Mouse (Mus musculus): ENCODE measurements around the gene Mrpl20. TPM values are rescaled to one million over a fixed set of nuclear protein-coding genes. Genes with fewer than 3 reads are reported as not detected.

Gene Mrpl20
- total RNA-seq, 2 experiments from 2014 or later: 143 to 148 TPM

DNA sequence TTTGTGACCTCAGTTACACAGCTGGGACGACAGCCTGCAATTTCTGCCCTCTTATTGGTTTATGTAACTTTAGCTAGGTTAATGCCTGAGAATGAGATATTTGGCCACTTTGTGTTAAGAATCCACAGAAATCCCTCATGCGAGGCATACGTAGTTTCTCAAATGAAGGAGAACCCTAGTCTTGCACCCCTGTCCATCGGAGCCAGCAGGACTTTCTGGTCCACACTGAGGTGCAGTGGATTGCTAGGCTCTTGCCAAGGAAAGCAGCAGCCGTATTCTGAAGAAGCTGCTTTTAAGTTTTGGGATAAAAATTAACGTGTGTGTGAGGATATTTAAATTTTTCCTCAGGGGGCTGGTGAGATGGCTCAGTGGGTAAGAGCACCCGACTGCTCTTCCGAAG is 27.9 kb downstream of the Mrpl20 start:
- no peak for DNase-seq (ENCODE audit: low spot score in 2 of 2)

DNA sequence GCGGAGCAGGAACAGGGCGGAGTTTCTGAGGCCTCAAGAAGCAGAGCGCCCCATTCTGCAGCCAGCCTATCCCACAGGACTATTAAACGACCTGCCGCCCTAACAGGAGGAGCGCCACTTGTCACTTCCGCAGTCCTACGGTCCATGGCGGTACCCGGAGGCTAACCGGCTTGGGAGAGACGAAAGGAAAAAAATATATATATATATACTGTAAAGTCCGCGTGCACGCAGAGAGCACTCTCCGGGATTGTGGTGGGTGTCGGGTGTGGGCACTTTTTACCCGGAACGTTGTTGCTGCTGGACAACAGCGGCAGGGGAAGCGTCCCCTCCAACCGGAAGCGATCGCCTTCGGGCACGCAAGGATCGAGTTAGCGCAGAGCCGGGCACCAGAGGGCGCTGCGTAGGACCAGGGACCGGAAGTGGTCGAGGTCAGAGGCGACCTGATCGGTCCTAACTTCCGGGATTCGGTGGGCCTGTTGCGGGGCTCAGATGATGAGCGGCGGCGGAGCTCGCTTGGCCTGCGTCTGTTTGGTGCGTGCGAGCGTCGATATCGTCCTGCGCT is 28.6 kb downstream of the Mrpl20 start, which contains the start of gene Aurkaip1:
TSS of gene Aurkaip1 (plus strand) at position 68 of the 562 bp plus-strand sequence.
- peak; percentile 90 to 97 for DNase-seq (ENCODE audit: low spot score in 2 of 2)

DNA sequence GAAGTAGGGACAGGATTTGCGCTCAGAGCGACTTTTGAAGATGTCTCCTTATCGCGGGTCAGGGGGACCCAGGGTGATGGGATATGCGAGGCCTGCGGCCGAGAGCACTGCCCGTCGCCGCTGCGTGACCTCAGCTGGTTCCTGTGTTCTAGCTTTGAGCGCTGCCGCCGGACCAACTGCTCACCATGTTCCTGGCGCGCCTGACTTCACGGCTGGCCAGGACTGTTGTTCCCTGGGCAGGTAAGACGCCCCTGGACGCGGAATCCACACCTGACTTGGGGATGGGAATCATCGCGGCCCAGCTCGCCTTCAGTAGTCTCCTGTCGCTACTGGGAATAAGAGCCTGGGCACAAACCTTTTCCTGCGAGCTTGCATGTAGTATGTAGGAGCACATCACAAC is 29.2 kb downstream of the Mrpl20 start:
- DNase-seq (ENCODE audit: low spot score in 2 of 2): no peak

DNA sequence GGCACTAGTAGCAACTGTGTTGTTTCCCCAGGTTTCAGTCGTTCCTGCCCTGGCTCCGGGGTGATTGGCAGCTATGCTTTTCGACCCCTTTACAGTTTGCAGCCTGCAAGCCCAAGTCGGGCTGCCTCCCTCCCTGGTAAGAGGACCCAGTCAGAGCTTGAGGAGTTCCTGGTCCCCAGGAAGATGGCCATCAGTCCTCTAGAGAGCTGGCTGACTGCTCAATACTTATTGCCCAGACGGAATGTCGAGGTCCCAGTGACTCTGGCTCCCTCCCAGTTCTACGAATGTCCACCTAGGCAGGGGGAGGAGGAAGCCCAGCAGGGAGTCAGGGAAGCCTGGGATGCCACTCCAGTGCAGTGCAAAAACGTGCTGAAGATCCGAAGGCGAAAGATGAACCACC is 29.6 kb downstream of the Mrpl20 start:
- peak in 1 of 2 experiments; percentile 25 for DNase-seq (ENCODE audit: low spot score in 2 of 2)

DNA sequence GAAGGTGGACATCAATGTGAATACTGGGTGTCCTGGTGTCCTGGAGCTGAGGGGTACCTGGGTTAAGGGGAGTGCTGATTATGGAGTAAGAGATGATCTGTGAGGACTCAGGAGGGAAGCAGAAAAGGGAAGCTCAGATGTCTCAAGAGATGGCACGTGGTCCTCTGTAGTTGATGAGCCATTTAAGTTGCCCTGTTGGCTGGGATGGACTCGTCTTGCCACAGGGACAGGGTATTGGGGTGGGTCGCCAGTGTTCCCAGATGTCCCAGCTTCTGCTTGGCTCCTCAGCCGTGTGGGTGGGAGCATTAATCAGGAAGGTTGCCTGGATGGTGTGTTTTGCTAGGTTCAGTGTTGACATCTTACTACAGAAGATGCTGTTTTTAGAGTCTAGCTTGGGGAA is 30.6 kb downstream of the Mrpl20 start:
- DNase-seq (ENCODE audit: low spot score in 2 of 2): peak in 1 of 2 experiments; percentile 21

DNA sequence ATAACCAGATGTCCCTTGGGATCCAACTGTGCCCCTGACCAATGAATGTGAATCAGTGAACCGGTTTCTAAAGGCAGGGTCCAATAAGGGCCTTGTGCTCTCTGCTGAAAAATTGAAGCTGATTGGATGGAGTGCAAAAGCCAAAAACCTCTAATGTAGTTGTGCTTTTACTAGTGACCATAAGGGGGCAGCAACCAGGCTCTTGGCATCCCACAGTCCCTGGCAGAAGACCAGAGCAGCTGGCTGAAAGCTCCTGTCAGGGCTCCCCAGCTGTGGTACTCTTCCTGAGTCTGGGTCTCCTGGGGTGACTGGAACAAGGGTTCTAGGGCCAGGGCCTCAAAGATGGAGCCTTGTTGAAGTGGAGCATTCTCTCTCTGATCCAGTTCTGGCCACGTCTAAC is 31.2 kb downstream of the Mrpl20 start:
- DNase-seq (ENCODE audit: low spot score in 2 of 2): peak; percentile 64 to 67

DNA sequence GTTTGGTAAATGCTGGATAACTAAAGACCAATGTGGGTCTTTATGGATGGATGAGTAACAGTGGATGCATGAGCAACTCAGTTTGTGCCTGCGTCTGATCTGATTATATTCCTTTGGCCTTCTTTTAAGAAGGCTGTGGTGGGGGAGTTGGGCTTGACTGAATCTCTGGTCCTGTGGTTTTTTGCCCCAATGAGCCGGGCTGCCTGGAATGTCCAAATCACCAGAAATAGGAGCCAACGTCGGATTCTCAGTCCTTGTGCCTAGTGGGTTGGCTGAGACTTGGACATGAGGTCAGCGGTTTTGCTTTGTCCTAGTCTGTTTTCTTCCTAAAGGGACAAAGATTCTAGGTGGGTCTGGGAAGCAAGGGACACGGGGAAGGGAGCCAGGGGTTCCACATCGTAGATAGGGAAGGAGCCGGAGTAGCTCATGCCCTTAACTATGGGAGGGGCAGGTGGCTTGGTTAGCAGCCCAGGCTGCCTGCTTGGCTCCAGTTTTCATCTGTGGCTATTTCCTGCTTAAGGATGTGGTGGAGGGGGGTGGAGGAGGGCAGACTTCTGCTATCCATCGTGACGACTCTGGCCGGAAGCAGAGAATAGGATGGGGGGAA is 34.8 kb downstream of the Mrpl20 start:
- DNase-seq (ENCODE audit: low spot score in 2 of 2): peak in 1 of 2 experiments; percentile 25

DNA sequence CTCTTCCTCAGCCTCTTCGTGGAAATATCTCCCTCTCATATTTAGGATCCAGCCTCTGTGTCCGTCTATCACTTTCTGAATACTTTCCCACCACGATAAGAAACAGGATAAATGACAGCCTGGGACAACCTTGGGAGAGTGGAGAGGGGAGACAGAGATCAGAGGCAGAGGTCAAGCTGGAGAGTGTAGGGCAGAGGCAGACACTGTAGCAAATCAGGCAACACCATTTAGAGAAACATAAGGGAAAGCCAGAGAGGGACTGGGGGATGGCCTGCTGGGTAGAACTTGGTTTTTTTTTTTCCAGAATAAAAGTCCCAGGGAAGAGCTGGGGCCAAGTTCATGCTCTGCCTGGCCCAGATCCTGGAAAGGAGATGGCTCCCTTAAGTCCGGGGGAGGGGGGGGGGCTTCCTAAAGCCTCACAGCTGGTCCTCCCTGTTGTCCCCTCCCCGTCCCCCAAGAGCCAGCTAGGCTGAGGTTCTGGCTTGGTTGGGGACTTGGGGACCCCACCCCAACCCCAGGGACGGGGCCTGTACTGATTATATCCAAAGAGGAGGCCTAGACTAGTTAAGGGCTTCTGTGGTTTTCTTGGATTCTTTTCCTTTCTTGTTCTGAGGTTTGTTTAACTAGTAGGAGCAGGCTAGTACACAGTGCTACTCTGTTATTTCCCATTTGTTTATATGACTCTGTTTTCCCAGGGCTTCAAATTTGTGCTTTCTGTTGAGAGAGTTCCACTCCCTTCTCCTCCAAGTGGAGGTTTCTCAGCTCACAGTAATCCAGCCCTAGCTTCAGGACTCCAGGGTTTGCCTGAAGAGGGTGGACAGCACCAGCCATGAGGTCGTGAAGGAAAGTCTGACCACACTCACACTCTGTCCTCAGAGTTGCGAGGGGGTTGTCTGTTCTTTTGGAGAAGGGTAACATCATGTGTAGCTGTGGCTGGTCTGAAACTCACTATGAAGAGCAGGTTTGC is 35.8 kb downstream of the Mrpl20 start:
- peak in 1 of 2 experiments; percentile 20 for DNase-seq (ENCODE audit: low spot score in 2 of 2)

DNA sequence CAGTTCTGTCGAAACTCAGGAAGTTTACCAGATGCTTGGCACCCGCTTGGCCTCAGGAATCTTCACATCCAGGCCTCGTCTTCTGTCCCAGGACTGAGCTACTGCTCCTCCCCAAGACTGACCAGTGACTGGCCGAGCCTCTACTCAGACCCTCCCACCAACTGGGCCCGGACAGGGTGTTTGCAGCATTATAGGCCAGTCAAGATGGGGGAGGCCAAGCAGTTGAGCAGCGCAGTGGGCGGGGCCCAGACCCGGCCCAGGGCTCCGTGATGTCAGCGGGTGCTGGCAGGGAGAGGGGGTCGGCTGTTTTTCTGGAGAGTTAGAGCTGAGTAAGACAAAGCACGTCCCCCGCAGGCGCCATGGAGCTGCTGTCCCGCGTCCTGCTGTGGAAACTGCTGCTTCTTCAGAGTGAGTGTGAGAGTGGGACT is 36.8 kb downstream of the Mrpl20 start, which contains the start of gene Mxra8:
TSS of gene Mxra8 (plus strand) at position 198 of the 428 bp plus-strand sequence.
- DNase-seq (ENCODE audit: low spot score in 2 of 2): peak; percentile 59 to 64

DNA sequence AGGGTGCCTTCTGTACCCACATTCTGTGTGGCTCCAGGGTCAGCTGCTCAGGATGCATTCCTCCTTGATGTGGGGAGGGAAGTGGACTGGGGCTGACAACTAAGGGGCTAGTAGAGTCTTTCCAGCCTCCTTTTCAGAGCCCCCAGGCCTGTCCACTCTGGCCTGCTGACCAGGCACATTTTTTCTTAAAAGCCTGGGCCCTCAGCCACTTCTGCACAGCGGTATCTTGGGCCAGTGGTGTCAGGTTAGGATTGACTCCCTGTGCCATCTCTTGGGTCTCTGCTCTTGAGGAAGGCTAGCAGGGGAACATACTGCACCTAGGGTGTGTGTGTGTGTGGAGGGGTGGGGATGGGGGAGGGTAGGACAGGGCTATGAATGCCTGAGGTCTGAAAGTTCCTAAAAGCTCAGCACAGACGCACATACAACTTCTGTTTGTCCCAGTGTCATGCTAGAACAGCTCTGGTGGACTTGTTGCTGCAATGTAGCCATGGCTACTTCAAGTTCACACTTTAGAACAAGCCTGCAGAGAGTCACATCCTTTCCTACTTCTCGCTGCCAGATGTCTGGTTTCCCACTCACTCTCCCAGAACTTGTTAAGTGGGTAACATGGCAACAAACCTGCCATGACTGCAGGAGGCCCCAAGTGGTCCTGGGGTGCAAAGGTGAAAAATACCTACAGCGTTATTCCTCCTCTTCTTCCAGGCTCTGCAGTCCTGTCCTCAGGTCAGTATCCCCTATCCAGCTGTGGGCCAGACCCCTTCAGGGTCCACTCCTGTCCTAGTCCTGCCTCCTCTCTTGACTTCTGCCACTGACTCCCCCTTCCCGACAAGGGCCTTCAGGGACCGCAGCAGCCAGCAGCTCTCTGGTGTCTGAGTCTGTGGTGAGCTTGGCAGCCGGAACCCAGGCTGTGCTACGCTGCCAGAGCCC is 37.7 kb downstream of the Mrpl20 start:
- no peak for DNase-seq (ENCODE audit: low spot score in 2 of 2)

DNA sequence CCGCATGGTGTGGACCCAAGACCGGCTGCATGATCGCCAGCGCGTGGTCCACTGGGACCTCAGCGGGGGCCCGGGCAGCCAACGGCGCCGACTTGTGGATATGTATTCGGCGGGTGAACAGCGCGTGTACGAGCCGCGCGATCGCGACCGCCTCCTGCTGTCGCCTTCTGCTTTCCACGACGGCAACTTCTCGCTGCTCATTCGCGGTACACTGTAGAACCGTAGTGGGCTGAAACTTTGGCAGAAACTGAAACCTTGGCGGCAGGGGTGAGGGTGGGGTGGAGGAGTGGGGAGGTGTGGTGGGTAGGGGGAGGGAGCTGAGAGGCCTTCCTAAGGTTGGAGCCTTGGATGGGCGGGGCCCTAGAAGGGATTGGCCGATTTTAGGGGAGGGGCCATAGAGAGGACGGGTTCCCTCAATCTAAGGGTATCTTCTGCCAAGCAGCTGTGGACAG is 38.4 kb downstream of the Mrpl20 start:
- DNase-seq (ENCODE audit: low spot score in 2 of 2): peak; percentile 58 to 62

DNA sequence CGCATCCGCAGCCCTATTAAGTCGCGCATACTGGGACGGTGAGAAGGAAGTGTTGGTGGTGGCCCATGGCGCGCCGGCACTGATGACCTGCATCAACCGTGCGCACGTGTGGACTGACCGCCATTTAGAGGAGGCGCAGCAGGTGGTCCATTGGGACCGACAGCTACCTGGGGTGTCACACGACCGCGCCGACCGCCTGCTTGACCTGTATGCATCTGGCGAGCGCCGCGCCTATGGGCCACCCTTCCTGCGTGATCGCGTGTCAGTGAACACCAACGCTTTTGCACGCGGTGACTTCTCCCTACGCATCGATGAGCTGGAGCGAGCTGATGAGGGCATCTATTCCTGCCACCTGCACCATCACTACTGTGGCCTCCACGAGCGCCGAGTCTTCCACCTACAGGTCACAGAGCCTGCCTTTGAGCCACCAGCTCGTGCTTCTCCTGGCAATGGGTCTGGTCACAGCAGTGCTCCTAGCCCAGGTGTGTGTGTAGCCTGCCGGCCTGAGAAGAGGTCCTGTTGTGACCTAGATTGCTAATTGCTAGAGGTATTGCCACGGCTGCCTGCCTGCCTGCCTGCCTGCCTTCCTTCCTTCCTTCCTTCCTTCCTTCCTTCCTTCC is 39.1 kb downstream of the Mrpl20 start:
- DNase-seq (ENCODE audit: low spot score in 2 of 2): peak in 1 of 2 experiments; percentile 28

DNA sequence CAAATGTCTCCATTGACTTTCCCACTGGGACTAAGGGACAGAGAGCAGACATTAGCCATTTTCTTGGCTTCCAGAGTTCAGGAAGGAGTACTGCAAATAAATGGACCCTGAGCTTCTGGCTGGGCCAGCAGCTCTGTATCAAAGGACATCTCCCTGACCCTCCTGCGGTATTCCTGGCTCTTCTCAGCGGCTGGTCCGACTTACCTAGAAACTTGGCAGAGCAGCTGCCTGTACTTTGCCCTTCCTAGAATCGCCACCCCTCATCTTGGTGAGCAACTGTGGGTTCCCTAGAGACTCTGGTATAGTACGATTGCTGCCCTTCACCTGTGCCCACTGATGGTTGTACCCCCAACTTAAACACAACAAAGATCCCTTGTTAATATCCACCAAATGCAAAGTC is 40.6 kb downstream of the Mrpl20 start:
- DNase-seq (ENCODE audit: low spot score in 2 of 2): peak in 1 of 2 experiments; percentile 15

DNA sequence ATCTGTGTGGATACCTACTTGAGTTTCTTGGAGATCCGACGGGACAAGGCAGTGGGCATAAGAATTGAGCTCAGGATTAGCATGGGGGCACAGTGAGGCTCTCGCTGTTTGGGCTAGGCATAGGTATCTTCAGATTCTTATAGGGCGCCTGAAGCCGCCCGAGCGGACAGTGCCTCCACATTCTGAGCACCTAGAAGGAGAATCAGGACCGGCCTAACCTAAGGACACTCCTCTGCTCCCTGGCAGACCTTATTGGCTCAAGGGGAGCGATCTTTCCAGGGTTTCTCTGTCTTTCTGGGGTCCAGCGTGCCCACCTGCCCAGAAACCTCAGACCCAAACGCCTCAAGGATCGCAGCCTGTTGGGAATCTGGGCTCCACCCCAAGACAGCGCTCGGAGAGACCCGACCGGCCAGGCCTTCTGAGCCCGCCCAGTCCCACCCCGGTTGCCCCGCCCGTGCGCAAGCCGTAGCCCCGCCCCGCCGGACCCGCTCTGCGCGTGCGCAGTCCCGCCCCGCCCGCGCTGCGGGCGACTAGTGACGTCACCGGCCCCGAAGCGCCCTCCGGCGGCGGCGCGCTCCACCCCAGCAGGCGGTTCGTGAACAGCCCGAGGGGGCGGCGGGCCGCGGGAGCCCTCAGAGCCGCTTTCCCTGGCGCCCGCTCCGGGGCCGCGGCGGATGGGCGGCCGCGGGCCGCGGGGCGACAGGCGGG is 44.3 kb downstream of the Mrpl20 start, which contains the start of gene Dvl1:
TSS of gene Dvl1 (plus strand) at position 532 of the 708 bp plus-strand sequence.
- DNase-seq (ENCODE audit: low spot score in 2 of 2): peak; percentile 99 to 100

DNA sequence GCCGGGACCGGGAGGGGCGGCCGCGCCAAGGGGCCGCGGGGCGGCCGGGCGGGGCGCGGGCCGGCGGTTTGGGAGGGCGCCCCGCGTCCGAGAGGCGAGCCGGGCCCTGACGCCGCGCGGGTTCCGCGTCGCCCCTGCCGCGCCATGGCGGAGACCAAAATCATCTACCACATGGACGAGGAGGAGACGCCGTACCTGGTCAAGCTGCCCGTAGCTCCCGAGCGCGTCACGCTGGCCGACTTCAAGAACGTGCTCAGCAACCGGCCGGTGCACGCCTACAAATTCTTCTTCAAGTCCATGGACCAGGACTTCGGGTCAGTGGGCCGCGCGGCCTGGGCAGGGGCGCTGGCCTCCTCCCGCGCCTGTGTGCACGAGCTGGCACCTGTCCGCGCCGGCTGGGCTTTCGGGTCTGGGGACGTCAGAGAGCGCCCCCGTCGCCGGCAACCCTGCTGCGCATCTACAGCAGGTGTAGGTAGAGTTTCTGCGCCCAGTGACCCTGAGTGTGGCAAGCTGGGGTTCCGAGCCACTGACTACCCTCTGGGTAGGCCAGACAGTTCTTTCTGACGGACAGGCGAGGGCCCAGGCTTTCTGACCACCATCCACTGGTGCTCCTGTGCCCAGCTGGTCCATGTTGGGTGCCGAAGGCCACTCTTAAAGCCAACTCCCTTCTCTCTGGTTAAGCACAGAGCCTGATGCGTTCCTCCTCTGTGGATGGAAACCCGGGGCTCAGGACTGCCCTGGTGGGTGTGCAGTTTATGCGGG is 45.1 kb downstream of the Mrpl20 start:
- DNase-seq (ENCODE audit: low spot score in 2 of 2): peak in 1 of 2 experiments; percentile 46

DNA sequence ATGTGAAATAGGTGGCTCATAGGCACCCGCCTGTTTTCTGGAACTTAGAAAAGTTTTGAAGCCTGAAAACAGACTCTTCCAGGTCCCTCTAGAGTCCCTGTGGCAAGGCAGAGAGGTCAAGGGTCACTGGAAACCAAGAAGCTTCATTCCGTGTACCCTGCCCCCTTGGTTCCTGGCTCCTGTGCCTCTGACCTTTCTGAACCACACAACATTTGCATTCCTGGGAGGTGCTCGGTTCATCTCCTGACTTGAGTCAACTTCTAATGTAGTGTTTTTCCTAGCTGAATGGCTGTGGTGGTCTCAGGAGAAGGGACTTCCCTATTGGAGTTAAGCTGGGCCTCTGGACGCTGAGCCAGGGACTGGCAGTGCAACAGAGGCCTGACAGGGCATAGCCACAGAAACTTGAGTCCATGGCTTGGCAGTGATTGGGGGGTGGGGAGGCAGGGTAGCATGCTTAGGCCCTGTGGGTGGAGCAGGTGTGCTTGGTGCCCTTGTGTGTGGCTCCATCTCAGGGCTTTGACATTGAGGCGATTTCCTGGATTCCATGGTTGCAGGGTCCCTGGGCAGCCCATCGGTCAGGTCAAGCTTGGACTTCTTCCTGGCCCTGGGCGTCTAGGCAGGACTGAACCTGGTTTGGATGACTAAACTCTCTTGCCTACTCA is 45.9 kb downstream of the Mrpl20 start:
- no peak for DNase-seq (ENCODE audit: low spot score in 2 of 2)

DNA sequence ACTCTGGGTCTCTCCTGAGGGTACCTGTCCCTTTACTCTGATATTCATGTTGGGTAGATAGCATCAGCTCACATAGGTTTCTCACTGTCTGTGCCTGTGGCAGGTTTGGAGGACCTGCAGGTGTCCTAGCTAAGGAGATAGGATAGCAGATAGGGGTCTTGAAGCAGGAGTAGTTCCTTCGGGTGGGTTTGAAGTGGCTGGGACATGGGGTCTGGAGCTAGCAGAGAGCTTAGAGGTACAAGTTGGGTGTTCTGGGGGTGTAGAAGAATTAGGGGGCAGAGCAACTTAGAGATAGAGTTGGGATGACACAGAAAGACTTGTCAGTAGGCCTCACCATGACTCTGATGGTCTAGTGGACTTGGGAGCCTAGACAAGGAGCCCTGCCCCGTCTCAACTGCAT is 46.7 kb downstream of the Mrpl20 start:
- no peak for DNase-seq (ENCODE audit: low spot score in 2 of 2)
